Mouse (Mus musculus): ENCODE measurements at regions not wholly inside any gene's neighbourhood (a gene's known extent, or its start where the extent isn't known, plus 50 kb on each side); places are given as distances from the start of the nearest gene placed in this dataset.

DNA sequence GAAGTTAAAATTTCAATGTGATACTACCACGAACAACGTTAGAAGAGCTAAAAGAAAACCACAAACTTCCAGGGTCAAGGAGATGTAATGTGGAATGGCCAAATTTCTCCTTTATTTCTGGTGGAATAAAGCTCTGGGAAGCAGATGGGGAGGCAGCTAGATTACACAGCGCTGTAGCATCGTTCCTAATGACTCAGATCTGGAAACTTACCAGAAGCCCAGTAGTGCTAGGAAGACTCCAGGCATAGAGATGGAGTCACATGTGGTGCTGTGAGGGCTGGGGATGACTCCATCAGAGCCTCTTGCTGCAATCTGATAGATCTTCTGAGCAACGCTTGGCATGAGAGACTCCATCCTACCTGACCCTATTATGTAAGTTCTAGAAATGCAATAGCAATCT lies 136.4 kb upstream of the Myt1l start:
- no peak for DNase-seq

- DNase-seq: no peak
Observed at GRCm38 (mm10) chr12:29394271-29394670, 133.9 kb upstream of the Myt1l start.

DNA sequence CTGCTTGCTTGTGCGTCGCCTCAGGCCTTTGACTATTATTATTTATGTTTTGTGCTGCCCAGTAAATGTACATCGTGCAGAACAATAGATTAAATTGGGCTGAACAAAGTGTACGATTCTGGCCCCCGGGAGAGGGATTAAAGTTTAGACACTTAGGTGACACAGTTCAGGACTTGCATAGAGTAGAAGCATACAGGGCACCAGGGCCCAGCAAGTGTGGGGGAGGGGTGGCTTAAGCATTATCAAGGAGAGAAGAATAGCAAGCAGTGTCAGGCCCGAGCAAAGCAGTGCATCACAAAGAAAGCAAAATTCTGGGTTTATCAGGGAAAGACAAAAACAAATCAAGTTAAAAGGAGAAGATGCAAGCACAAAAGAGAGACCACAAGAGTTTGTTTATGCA lies 133.3 kb upstream of the Myt1l start:
- no peak for DNase-seq

DNA sequence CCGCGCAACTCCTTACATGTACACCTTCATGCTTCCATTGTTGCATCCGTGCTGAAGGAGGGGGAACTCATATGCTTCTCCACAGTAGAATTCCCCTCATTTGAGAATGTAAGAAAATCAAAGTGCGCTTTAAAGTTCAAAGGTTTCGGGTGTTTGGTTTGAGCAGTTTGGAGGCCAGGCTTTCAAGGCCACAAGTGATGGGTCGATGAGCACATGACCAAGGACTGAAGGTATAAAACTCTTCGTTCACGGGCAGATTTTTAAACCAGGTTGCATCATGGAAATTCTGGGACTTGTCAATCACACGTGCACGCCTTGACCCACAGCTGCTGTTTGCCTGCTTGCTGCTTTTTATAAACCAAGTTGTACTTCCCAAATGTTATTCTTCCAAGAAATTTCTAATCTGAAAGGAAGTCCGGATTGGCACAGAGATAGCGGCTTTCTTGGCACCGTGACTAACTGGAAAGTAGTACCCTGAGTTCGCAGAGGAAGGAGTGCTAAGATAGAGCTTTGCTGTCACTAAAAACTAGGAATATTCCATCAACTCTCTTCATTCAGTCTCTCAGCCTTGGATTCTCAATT lies 132.7 kb upstream of the Myt1l start:
- no peak for DNase-seq

DNA sequence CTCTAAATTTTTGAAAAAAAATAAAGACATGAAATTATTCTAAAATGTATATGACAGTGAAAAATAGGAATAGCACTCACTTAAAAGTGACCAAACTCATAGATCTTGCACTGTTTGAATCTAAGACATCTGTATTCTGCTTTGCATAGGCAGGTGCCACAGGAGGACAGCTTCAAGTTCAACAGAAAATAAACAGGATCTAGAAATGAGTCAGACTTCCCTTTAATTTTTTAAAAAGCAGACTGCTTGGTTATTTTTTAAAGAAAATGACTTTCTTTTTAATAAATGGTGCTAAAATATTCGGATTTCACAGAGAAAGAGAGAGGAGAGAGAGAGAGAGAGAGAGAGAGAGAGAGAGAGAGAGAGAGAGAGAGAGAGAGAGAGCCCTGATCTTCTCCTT lies 123.8 kb upstream of the Myt1l start:
- no peak for DNase-seq

- DNase-seq: no peak
Observed at GRCm38 (mm10) chr12:29409336-29410055, 118.7 kb upstream of the Myt1l start.

- no peak for DNase-seq
Observed at GRCm38 (mm10) chr12:29433936-29434335, 94.2 kb upstream of the Myt1l start.

DNA sequence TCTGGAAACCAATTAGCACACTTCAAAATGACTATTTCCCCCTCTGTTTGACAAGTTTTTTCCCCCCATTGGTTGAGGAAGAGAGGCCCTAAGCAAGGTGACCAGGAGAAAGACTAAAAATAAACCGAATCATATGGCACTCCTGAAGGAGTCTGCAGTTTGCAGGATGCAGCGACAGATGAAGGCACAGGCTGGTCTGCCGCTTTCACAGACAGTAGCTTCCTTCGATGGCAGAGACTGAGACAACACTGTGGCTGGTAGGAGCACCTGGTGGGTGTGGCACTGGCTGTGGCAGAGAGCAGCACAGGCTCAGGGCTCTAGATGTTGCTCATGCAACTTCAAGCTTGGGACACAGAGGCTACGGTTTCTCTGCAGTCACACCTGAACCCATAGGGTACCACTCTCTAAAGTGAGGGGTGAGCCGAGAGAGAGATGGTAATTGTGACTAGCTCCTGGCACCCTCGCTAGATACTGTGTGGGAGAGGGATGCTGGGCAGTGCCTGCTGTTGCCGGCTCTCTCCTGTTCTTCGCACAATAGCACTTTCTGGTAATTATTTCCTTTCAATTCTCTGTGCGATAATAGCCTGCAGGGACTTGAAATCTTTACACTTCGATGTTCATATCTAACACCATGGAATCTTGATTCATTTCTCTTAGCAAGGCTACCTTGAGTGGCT lies 88.7 kb upstream of the Myt1l start:
- DNase-seq: no peak

DNA sequence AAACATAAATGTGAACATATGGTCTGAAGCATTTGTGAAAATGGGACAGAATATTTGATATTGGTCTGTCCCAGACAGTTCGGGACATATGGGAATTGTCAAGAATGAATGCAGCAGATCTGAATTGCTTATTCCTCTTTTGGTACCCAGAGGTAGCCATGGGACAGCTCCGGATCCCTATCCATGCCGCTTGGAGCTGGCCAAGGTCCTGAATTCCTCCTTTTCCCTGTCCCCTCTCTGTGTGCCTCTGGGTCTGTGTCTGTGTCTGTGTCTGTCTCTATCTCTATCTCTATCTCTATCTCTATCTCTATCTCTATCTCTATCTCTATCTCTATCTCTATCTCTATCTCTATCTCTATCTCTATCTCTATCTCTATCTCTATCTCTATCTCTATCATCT lies 63.0 kb upstream of the Myt1l start:
- peak; percentile 65 for DNase-seq

All from gastrocnemius, postnatal 10 days (tissue).